Mouse (Mus musculus): ENCODE results near the gene Diras1.

DNA sequence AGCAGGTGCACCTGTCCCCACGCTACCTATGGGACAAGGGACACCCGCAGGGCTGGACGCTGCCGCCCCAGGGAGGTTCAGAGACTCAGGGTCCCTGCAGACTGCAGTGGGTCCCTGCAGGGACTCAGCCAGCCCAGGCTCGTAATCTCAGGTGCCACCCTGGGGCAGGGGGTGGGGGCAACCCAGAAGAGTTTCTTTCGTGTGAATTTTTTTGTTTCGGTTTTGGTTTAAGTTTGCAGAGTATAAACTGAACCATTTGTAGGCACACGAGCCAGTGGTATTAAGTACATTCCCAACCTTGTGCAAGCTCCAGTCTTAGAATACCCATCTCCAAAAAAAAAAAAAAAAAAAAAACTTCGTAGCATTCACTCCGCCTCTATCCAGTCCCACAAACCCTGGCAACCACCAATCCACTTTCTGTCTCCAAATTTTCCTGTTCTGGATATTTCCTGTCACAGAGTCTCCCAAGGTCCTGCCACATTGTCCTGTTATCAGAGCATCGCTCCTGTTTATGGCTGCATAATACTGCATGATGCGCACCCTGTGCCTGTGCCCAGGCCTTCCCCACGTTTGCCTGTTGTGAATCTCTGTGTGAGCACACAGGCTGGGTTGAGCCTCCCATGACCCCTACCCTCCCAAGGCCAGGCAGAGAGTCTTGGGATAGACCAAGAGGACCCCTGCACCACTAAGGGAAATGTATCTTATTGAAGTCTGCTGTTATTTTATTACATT, 39.3 kb downstream of the Diras1 start:
- TF ChIP-seq TAL1 (IDR thresholded peaks at IDR 0.05; ENCODE audit: low read length) = no peak
- no peak for TF ChIP-seq GATA1 (IDR thresholded peaks at IDR 0.05; ENCODE audit: low read length)

All from erythroblast, embryonic 14.5 days (primary cell).